Mouse (Mus musculus) heart, postnatal 36 days (tissue): ENCODE measurements around the gene Naip5. TPM values are rescaled to one million over a fixed set of nuclear protein-coding genes. Genes with fewer than 3 reads are reported as not detected.

Source experiments
- total RNA-seq, 2 experiments: library from RNA; stranded (reverse); gene quantifications; 2 replicates each; pipeline ENCODE4 v1.2.3; 2021

Naip5 gene
- total RNA-seq, 2 experiments from 2014 or later = 0.38 to 0.39 TPM

Other genes starting within 250 kb of the Naip5 start
- 10 to 100 TPM; 87.0 to 88.5 TPM for gene Mccc2, start 230.7 kb downstream of the Naip5 start, total RNA-seq
- 10 to 100 TPM; 25.0 to 29.6 TPM for gene Bdp1, start 142.3 kb downstream of the Naip5 start, total RNA-seq
- gene Serf1, start 138.3 kb downstream of the Naip5 start, total RNA-seq = 1 to 10 TPM; 5.9 to 6.7 TPM
- 10 to 100 TPM; 14.6 to 16.4 TPM for gene Smn1, start 121.5 kb downstream of the Naip5 start, total RNA-seq
- gene Naip2, start 44.2 kb downstream of the Naip5 start, total RNA-seq = under 1 TPM; 0.47 to 0.70 TPM
- under 1 TPM; 0.14 to 0.35 TPM for gene Naip6, start 71.4 kb upstream of the Naip5 start, total RNA-seq
- gene Naip1, start 206.5 kb upstream of the Naip5 start, total RNA-seq = under 1 TPM in 1 of 2 experiments, not detected in 1; 0.08 TPM
- 10 to 100 TPM; 18.4 to 23.6 TPM for gene Gtf2h2, start 246.3 kb upstream of the Naip5 start, total RNA-seq